In the genomic region with DNA sequence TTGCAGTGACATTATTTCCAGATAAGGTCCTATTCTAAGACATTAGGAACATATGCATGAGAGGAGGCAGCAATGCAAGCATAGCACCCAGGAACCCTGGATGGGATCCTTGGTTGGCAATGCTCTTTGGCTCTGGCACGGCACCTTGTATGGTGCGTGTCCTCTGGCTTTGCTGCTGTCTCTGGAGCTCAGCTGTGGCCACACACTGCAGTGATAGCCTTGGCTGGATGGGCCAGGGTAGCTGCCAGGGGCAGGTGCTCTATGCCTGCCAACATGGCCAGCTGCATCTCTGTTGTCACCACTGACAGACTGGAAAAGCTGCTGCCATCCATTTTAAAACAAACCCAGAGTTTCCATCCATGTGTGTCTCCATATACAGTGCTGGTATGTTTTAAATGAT, we compare ENCODE assay signal across 15 mouse cellular contexts.
A peak's percentile ranks its signal among the peaks of the same experiment; 100 is the strongest.
DNase-seq lines count a peak whose midpoint lies in the region; ATAC-seq and TF ChIP-seq lines count a peak whose summit lies in the region.
"Had no signal": no experiment of that assay in that cellular context is flagged by ENCODE, and none has a peak within 500 bp of the region (broad histone marks: within the 10 kb centered on the region; RNA-seq: fewer than 3 reads in every experiment).

No protein-coding gene starts in this region.

- H3K4me1 ChIP-seq in forebrain, embryonic 13.5 days, result no peaks in the 10 kb centered on the region
- no peaks in the 10 kb centered on the region for H3K4me1 ChIP-seq in forebrain, embryonic 12.5 days
- H3K4me1 ChIP-seq in hindbrain, embryonic 14.5 days (replicated peaks; ENCODE audit: control insufficient read depth, insufficient read depth, low read length), result peaks cover 7% of the 10 kb centered on the region; the same call in 1 of the 2 replicates
- no peaks in the 10 kb centered on the region for H3K4me1 ChIP-seq in hindbrain, embryonic 11.5 days (replicated peaks; ENCODE audit: control insufficient read depth, insufficient read depth, low read length)
- H3K4me1 ChIP-seq in midbrain, postnatal 0 days (ENCODE audit: insufficient read depth, low read length), result no peaks in the 10 kb centered on the region
- no peaks in the 10 kb centered on the region for H3K4me1 ChIP-seq in midbrain, embryonic 11.5 days (ENCODE audit: control insufficient read depth, insufficient read depth, low read length)
- H3K4me1 ChIP-seq: midbrain, embryonic 12.5 days; neural tube, embryonic 13.5 days had no signal

- no peak for TF ChIP-seq CTCF in midbrain, postnatal 0 days (IDR thresholded peaks at IDR 0.05)

- H3K27me3 ChIP-seq in forebrain, embryonic 13.5 days, result no peaks in the 10 kb centered on the region
- no peaks in the 10 kb centered on the region for H3K27me3 ChIP-seq in forebrain, embryonic 12.5 days
- H3K27me3 ChIP-seq in hindbrain, embryonic 14.5 days (ENCODE audit: control insufficient read depth, insufficient read depth, low read length), result no peaks in the 10 kb centered on the region
- no peaks in the 10 kb centered on the region for H3K27me3 ChIP-seq in hindbrain, embryonic 11.5 days (ENCODE audit: control insufficient read depth, insufficient read depth, low read length)
- no peaks in the 10 kb centered on the region for H3K27me3 ChIP-seq in midbrain, postnatal 0 days (ENCODE audit: insufficient read depth, low read length)
- no peaks in the 10 kb centered on the region for H3K27me3 ChIP-seq in midbrain, embryonic 11.5 days (ENCODE audit: control insufficient read depth, insufficient read depth, low read length)
- H3K27me3 ChIP-seq: midbrain, embryonic 12.5 days; neural tube, embryonic 13.5 days had no signal

- 89% methylated on average over 2 of the region's 2 CpGs for WGBS in forebrain, embryonic 13.5 days
- 96% methylated on average over 2 of the region's 2 CpGs for WGBS in forebrain, embryonic 12.5 days
- 82% methylated on average over 2 of the region's 2 CpGs for WGBS in hindbrain, embryonic 14.5 days
- WGBS in hindbrain, embryonic 11.5 days, result 96% methylated on average over 2 of the region's 2 CpGs
- 84% methylated on average over 2 of the region's 2 CpGs for WGBS in midbrain, postnatal 0 days
- WGBS in midbrain, embryonic 11.5 days, result 86% methylated on average over 2 of the region's 2 CpGs

- no peak overlapping the region for H3K4me2 ChIP-seq in forebrain, embryonic 13.5 days
- no peak overlapping the region for H3K4me2 ChIP-seq in forebrain, embryonic 12.5 days
- H3K4me2 ChIP-seq in hindbrain, embryonic 14.5 days (replicated peaks), result no peak overlapping the region
- no peak overlapping the region for H3K4me2 ChIP-seq in hindbrain, embryonic 11.5 days (replicated peaks; ENCODE audit: low read depth, low read length)
- no peak overlapping the region for H3K4me2 ChIP-seq in midbrain, postnatal 0 days (ENCODE audit: low read depth, low read length, poor library complexity, severe bottlenecking)
- no peak overlapping the region for H3K4me2 ChIP-seq in midbrain, embryonic 11.5 days
- H3K4me2 ChIP-seq: midbrain, embryonic 12.5 days; neural tube, embryonic 13.5 days had no signal

- no peaks in the 10 kb centered on the region for H3K36me3 ChIP-seq in forebrain, embryonic 13.5 days (ENCODE audit: poor library complexity, severe bottlenecking)
- H3K36me3 ChIP-seq in forebrain, embryonic 12.5 days (replicated peaks), result no peaks in the 10 kb centered on the region
- no peaks in the 10 kb centered on the region for H3K36me3 ChIP-seq in hindbrain, embryonic 14.5 days (replicated peaks; ENCODE audit: control insufficient read depth, insufficient read depth)
- H3K36me3 ChIP-seq in hindbrain, embryonic 11.5 days (ENCODE audit: control insufficient read depth, insufficient read depth, low read length), result no peaks in the 10 kb centered on the region
- no peaks in the 10 kb centered on the region for H3K36me3 ChIP-seq in midbrain, postnatal 0 days (ENCODE audit: insufficient read depth, low read length)
- H3K36me3 ChIP-seq in midbrain, embryonic 11.5 days (ENCODE audit: control insufficient read depth, insufficient read depth, low read length), result no peaks in the 10 kb centered on the region
- H3K36me3 ChIP-seq: midbrain, embryonic 12.5 days; neural tube, embryonic 13.5 days had no signal

- H3K9me3 ChIP-seq in forebrain, embryonic 13.5 days (replicated peaks), result no peaks in the 10 kb centered on the region
- H3K9me3 ChIP-seq in forebrain, embryonic 12.5 days, result no peaks in the 10 kb centered on the region
- no peaks in the 10 kb centered on the region for H3K9me3 ChIP-seq in hindbrain, embryonic 14.5 days (ENCODE audit: control insufficient read depth, low read length)
- H3K9me3 ChIP-seq in hindbrain, embryonic 11.5 days (ENCODE audit: control insufficient read depth, low read length), result no peaks in the 10 kb centered on the region
- no peaks in the 10 kb centered on the region for H3K9me3 ChIP-seq in midbrain, postnatal 0 days (ENCODE audit: low read length)
- no peaks in the 10 kb centered on the region for H3K9me3 ChIP-seq in midbrain, embryonic 11.5 days (ENCODE audit: control insufficient read depth, low read length)
- H3K9me3 ChIP-seq: midbrain, embryonic 12.5 days; neural tube, embryonic 13.5 days had no signal

- no peak overlapping the region for H3K9ac ChIP-seq in forebrain, embryonic 13.5 days
- no peak overlapping the region for H3K9ac ChIP-seq in forebrain, embryonic 12.5 days
- H3K9ac ChIP-seq in hindbrain, embryonic 14.5 days, result no peak overlapping the region
- H3K9ac ChIP-seq in hindbrain, embryonic 11.5 days (ENCODE audit: low read depth, low read length), result no peak overlapping the region
- no peak overlapping the region for H3K9ac ChIP-seq in midbrain, postnatal 0 days (replicated peaks; ENCODE audit: low read length, poor library complexity, severe bottlenecking)
- H3K9ac ChIP-seq in midbrain, embryonic 11.5 days (ENCODE audit: low read length), result no peak overlapping the region
- H3K9ac ChIP-seq: midbrain, embryonic 12.5 days; neural tube, embryonic 13.5 days had no signal

- no peak for DNase-seq in hindbrain, embryonic 14.5 days (ENCODE audit: low spot score)
- no peak for DNase-seq in hindbrain, embryonic 11.5 days (ENCODE audit: low spot score)
- peak; percentile 76 for DNase-seq in midbrain, postnatal 0 days (ENCODE audit: low spot score)
- no peak for DNase-seq in midbrain, embryonic 11.5 days (ENCODE audit: low spot score, missing footprints)
- peak; percentile 7 for DNase-seq in heart, postnatal 4 days
- no peak for DNase-seq in testis, postnatal 14 days (ENCODE audit: low spot score)
- DNase-seq: adrenal gland, adult 8-10 months; gastrocnemius, adult 2 months; liver; thymus, postnatal 4 days had no signal

- peak; percentile 66; the same call in 1 of the 2 replicates for ATAC-seq in forebrain, embryonic 13.5 days
- no peak for ATAC-seq in forebrain, embryonic 12.5 days (ENCODE audit: low FRiP score)
- ATAC-seq in hindbrain, embryonic 14.5 days (ENCODE audit: low FRiP score), result peak; percentile 76; the same call in 1 of the 2 replicates
- ATAC-seq in hindbrain, embryonic 11.5 days (ENCODE audit: low FRiP score), result no peak
- ATAC-seq in midbrain, postnatal 0 days (ENCODE audit: low FRiP score), result peak; percentile 67; the same call in 1 of the 2 replicates
- ATAC-seq in midbrain, embryonic 11.5 days (ENCODE audit: low FRiP score), result no peak
- ATAC-seq: lung, postnatal 0 days had no signal

- H3K4me3 ChIP-seq in forebrain, embryonic 13.5 days, result no peak overlapping the region
- H3K4me3 ChIP-seq in forebrain, embryonic 12.5 days (replicated peaks), result no peak overlapping the region
- no peak overlapping the region for H3K4me3 ChIP-seq in hindbrain, embryonic 14.5 days (replicated peaks; ENCODE audit: low read length)
- H3K4me3 ChIP-seq in hindbrain, embryonic 11.5 days (ENCODE audit: low read depth, low read length), result no peak overlapping the region
- no peak overlapping the region for H3K4me3 ChIP-seq in midbrain, postnatal 0 days (ENCODE audit: low read depth, low read length)
- H3K4me3 ChIP-seq in midbrain, embryonic 11.5 days (ENCODE audit: low read depth, low read length), result no peak overlapping the region
- H3K4me3 ChIP-seq: gastrocnemius, adult 2 months; midbrain, embryonic 12.5 days; neural tube, embryonic 13.5 days had no signal

- no peak overlapping the region for H3K27ac ChIP-seq in forebrain, embryonic 13.5 days
- H3K27ac ChIP-seq in forebrain, embryonic 12.5 days, result no peak overlapping the region
- no peak overlapping the region for H3K27ac ChIP-seq in hindbrain, embryonic 14.5 days
- no peak overlapping the region for H3K27ac ChIP-seq in hindbrain, embryonic 11.5 days (ENCODE audit: low read depth, low read length)
- H3K27ac ChIP-seq in midbrain, postnatal 0 days (ENCODE audit: low read depth, low read length), result 0 out of 2 replicates have a peak overlapping the region, but pooled peaks have one; percentile 47
- H3K27ac ChIP-seq in midbrain, embryonic 11.5 days (ENCODE audit: low read depth, low read length), result no peak overlapping the region
- H3K27ac ChIP-seq: gastrocnemius, adult 2 months; midbrain, embryonic 12.5 days; neural tube, embryonic 13.5 days had no signal

Comparison
In these comparisons a context has a peak if more than half of its experiments do, and no peak if none do; other contexts are left out.
1. ATAC-seq: peak in forebrain, embryonic 13.5 days (single experiment), hindbrain, embryonic 14.5 days (single experiment) and midbrain, postnatal 0 days (single experiment); none in forebrain, embryonic 12.5 days (single experiment), hindbrain, embryonic 11.5 days (single experiment) and midbrain, embryonic 11.5 days (single experiment).
2. DNase-seq: peak in midbrain, postnatal 0 days (single experiment) and heart, postnatal 4 days (single experiment); none in hindbrain, embryonic 14.5 days (single experiment), hindbrain, embryonic 11.5 days (single experiment), midbrain, embryonic 11.5 days (single experiment) and testis, postnatal 14 days (single experiment).